Mouse (Mus musculus) layer of hippocampus, postnatal 25 days (tissue): Measurements from ENCODE around the gene Psmd12. TPM values are rescaled to one million over a fixed set of nuclear protein-coding genes. Genes with fewer than 3 reads are reported as not detected.

Source experiments
- DNase-seq, 2 experiments: peaks; one replicate each; pipeline ENCODE4 v3.0.0; 2022; ENCODE audit warnings: mixed read lengths in 2 of 2, low spot score in 1 of 2; ENCODE audit errors: extremely low spot score in 1 of 2
- total RNA-seq, 2 experiments: library from RNA; stranded (reverse); gene quantifications; 2 replicates each; pipeline ENCODE4 v1.2.3; 2021

Gene Psmd12
- 10 to 100 TPM; 65.9 to 72.2 TPM for total RNA-seq

GRCm38 (mm10) chr11:107479053-107479861 lies at the start of gene Psmd12:
Gene Psmd12 (plus strand): TSS chr11:107479484.
- DNase-seq = peak; percentile 86 to 88

DNA sequence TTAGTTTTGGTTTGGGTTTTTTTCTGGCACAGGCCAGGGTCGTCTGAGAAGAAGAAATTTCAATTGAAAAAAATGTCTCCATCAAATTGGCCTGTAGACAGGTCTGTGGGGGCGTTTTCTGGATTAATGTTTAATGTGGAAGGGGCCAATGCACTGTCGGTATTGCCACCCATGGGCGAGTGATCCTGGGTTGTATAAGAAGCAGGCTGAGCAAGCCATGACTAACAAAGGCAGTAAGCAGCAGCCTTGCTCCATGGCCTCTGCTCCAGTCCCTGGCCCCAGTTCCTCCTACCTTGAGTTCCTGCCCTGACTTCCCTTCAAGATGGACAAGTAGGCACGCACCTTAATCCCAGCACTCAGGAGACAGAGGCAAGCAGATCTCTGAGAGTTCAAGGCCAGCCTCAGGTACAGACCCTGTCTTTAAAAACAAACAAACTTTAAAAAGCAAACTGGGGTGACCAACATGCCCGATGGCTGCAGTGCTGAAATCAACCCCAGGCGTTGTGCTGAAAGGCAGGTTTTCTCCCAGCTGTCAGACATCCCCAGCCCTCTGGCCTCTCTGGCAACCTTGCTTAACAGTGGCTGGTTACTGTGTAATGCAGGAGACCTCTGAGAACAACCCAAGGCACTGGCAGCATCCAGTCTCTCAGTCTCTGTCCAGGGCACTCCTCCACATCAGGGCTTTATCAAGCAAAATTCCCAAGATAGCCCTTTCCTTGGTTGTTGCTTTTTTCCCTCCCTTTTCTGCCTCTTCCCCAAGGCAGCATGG lies 47.9 kb upstream of the Psmd12 start:
- no peak for DNase-seq

GRCm38 (mm10) chr11:107435776-107436449 lies 43.4 kb upstream of the Psmd12 start:
- no peak for DNase-seq

DNA sequence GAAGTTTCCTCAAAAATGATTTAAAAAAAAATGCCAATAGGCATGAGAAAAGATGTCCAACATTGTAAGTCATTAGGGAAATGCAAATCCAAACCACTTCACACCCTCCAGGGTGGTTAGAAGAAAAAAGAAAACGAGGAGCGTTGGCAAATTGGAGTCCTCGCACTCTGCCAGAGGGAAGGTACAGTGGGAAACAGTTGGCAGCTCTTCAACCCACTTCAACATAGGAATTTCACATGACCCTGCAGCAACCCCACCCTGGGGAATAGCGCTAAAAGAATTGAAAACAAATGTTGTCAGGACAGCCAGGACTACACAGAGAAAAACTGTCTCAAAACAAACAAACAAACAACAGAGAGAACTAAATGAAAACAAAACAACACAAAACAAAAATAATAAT lies 41.6 kb upstream of the Psmd12 start:
- no peak for DNase-seq

DNA sequence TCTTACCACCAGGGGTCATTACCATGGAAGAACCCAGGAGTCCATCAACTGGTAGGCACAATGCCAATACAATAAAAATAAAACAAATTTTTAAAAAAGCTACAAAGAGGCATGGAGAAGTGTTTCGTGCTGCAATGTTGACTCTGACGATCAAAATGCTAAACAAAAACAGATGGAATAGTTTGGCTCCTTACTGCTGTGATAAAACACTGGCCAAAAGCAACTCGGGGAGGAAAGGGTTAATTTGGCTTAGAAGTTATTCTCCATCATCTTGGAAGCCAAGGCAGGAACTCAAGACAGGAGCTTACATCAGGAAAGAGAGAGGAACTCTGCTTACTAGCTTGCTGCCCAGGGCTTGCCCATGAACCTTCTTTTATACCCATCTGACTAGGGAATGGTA lies 41.1 kb upstream of the Psmd12 start:
- no peak for DNase-seq

- no peak for DNase-seq
Observed at GRCm38 (mm10) chr11:107441050-107441449, 38.2 kb upstream of the Psmd12 start.

DNA sequence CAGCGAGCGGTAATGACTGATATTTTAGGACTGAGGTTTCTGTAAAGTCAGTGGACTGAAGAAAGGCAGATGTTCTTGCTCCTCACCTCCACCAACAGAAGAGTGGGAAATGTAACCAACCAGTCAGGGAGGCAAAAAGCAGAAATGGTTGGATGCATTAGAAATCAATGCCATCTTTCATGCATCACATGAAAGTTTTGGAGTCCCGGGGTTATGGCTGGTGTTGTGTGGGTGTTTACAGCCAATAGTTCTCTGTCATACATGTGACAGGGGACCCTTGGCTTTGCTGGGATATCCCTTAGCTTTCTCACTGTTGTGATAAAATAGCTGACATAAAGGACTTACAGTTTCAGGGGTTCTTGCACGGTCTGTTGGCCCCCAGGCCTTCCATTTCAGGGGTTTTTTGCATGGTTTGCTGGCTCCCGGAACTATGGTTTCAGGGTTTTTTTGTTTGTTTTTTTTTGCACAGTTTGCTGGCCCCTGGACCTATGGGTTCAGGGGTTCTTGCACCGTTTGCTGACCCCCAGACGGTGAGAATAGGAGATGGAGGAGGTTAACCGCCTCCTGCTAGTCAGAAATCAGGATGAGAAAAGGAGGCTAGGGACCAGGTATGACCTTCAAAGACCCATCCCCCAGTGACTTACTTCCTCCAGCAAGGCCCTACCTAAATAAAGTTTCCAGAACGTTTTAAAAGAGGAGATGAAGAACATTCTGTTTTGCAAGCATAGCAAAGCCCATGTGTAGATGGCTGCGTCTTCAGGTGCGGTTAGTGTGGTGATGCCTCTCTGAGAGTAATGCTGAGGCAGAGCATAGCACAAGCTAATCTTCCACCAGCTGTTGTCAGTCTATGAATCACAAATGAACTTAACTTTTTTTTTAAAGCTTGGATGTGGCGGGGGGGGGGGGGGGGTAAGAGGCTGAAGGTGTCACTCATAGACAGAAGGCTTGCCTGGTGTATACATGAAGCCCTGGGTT lies 35.9 kb upstream of the Psmd12 start:
- DNase-seq = no peak

DNA sequence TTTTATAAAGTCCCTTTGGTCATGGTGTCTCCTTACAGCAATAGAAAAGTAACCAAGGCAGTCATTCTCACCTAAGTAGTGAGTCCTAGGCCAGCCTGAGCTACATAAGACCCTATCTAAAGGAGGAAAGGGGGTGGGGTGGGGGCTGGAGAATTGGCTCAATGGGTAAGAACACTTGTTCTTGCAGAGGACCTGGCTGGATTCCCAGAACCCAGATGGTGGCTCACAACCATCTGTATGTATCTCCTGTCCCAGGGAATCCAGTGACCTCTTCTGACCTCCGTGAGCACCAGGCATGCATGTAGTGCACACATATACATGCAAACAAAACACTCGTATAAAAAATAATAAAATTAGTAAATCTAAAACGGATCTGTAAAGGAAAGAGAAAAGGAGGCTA lies 33.6 kb upstream of the Psmd12 start:
- DNase-seq = no peak

DNA sequence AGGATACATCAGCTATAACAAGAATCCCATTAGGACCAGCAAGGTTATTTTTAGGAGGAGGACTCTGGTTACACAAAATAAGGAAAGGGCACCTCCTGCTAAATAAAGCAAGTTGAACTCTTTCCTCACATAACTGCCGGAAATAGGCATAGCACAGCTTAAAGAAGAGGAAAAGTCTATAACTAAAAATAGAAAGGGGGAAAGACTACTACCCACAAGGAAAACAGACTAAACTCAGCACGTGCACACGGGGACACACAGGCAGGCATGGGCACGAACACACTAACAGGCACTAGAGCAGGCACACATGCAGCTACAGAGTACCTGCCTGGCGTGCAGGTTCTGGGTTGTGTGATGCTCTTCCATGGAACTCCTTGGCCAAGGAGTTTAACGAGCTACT lies 32.6 kb upstream of the Psmd12 start:
- no peak for DNase-seq

DNA sequence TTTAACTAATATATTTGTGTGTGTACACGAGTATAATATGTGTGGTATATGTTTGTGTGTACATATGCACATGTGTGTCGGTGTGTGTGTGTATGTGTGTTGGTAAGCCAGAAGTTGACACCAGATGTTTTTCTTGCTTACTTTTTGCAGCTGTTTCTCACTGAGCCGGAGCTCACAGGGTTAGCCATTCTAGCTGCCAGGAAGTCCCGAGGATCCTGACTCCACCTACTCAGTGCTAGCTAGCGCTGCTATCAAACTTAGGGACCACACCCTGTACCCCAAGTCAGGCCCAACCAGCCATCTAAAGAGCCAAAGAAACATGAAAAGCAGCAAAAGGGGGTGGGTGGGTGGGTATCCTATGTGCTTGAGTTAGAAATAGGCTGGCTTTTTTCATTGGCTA lies 31.9 kb upstream of the Psmd12 start:
- no peak for DNase-seq

- no peak for DNase-seq
Observed at GRCm38 (mm10) chr11:107447915-107448314, 31.4 kb upstream of the Psmd12 start.

DNA sequence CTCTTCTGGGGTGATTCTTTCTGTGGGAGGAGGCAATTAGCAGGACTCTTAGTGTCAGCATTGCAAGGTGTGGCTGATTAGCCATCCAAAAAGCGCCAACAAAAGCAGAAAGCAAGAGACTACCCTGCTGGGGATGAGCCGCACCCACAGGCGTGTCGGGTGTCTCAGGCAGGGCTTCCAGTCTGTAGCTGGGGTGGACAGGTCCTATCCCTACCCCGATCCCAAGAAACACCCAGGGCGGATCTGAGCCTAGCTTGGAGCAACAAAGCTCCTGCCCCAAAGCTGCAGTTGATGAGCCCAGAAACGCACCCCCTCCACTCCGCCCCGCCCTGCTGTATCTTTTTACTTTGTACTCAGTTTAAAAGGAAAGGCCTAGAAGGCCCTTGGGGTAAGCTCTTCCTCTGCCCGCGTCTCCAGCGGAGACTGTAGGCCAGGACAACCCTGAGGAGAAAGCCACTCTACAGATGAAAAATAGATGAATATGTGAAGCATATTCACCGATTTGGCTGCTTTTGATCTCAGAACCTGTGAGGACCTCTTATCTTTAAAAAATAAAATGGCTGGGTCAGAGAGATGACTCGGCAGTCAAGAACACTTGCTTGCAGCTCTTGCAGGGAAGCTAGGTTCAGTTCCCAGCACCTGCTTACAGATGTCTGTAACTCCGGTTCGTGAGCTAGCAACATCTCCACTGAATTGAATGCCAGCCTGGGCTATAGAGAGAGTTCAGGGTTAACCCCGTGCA lies 29.9 kb upstream of the Psmd12 start:
- DNase-seq = no peak

GRCm38 (mm10) chr11:107450097-107450496 lies 29.2 kb upstream of the Psmd12 start:
- no peak for DNase-seq

DNA sequence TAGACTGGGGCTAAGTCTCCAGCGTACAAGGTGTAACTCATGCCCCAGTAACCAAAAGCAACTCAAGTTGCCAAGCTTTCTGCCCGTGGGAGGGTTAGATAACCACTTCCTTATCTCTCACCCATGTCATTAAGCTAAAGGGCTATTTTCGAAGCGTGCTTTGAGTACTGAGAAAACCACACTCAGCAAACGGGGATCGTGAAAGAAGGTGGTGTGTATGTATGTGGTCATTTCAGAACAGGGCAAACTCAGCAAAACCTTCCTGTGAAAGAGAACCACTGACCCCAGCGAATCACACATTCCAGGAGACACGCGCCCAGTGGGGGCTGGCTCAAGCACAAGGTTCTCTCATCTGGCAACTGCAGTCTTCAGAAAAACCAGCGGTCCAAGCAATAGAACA lies 28.2 kb upstream of the Psmd12 start:
- DNase-seq = no peak

DNA sequence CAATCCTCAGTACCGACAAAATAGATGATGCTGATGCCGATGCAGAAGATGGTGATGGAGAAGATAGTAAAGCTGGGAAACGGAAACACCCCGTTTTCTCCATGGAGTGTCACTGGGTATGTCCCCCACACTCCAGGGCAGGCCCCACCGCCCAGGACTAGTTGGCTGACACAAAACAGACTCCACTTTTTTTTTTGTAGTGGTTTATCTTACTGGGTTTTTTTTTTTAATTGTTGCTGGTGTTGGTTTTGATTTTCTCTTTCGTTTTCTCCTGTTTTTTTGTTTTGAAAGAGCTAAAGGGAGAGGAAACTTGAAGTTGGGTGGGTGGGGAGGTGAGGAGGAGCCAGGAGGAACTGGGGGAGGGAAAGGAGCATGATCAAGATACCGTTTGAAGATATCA lies 27.2 kb upstream of the Psmd12 start:
- no peak for DNase-seq

DNA sequence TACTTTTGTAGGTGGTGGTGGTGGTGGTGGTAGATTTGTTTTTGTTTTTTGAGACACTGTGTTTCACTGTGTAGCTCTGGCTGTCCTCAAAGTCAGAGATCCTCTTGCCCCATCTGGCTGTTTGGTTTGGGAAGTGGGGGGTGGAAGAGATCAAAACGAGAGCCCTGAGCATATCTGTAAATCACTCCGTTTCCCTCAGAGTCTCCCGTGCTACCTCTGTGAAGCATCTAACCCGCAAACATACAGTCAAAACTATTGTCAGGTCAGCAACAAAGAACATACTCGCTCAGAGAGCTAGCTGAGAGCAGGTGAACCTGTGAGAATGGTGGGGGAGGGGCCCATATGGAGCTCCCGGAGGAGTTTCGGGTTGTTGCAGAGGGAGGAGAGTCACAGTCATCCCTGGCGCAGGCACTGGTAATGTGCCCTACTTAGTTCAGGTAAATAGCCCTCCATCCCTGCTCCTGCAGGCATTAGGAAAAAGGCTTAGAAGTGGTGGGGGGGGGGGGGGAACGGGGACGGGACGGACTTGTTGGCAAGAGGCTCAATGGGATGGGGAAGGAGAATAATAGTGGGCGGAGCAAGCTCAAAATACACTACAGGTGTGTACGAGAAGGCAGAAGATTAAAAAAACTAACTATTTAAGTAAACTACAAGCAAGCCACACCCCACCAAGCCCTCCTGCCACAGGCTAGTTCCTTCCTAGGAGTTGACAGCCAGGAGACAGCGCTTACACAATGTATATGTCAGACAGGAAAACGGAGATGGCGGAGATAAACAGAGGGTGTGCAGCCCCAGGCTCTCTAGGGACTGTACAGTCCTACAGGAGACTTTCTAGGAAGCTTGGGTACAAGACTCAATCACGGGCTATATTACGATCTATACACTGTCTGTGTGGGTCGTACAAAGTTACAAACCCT lies 24.5 kb upstream of the Psmd12 start:
- DNase-seq = no peak

GRCm38 (mm10) chr11:107457282-107457681 lies 22.0 kb upstream of the Psmd12 start:
- no peak for DNase-seq

- no peak for DNase-seq
Observed at GRCm38 (mm10) chr11:107458286-107458685, 21.0 kb upstream of the Psmd12 start.
